ENCODE assay signal across 8 mouse cellular contexts in the genomic region with DNA sequence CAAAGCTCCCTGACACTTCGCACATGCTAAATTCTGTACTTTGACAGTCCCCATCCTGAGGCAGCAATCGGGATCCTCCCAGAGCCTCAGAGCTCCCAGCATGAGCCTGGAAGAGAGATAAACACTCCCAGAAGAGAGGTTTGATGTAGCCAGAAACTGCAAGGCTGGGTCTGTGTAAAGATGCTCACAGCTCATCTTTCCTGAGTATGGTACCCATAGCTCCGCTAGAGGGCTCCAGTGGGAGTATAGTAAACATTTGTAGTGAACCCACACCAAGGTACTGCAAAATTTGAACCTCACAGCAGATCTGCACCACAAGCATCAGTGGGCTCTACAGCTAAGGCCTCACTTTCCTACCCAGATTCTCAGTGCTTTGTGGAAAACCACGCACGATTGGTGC. TPM values are rescaled to one million over a fixed set of nuclear protein-coding genes. Genes with fewer than 3 reads are reported as not detected.
DNase-seq lines count a peak whose midpoint lies in the region; ATAC-seq and TF ChIP-seq lines count a peak whose summit lies in the region.

No protein-coding gene starts in this region.

- H3K4me2 ChIP-seq in liver, postnatal 0 days (ENCODE audit: low read depth, low read length): no peak overlapping the region

- no peak overlapping the region for H3K4me3 ChIP-seq in liver, postnatal 0 days (ENCODE audit: low read depth, low read length)

- TF ChIP-seq CTCF in liver, postnatal 0 days (IDR thresholded peaks at IDR 0.05; ENCODE audit: low read depth): peak; percentile 60

- H3K27me3 ChIP-seq in liver, postnatal 0 days (ENCODE audit: insufficient read depth, low read length): no peaks in the 10 kb centered on the region

- ATAC-seq in cerebellum, adult (ENCODE audit: insufficient number of reproducible peaks, low FRiP score, low TSS enrichment): no peak
- ATAC-seq in liver, postnatal 0 days: no peak
- no peak for ATAC-seq in erythroid progenitor cell, adult 5-6 weeks (replicated peaks; ENCODE audit: low FRiP score, poor library complexity, severe bottlenecking)

- TF ChIP-seq EP300 in liver, postnatal 0 days (IDR thresholded peaks at IDR 0.05; ENCODE audit: low read depth): no peak

- H3K27ac ChIP-seq in liver, postnatal 0 days (ENCODE audit: low read depth): no peak overlapping the region

- intact Hi-C loops in left cerebral cortex, postnatal 25 days (cut with DNase I): no loop called here

- no peaks in the 10 kb centered on the region for H3K36me3 ChIP-seq in liver, postnatal 0 days (replicated peaks; ENCODE audit: insufficient read depth, low read length)

- DNase-seq in cerebellum, postnatal 14 days: peak; percentile 65 to 69
- DNase-seq in left cerebral cortex, postnatal 25 days (ENCODE audit: low spot score in 2 of 2): peak; percentile 32 to 37
- DNase-seq in left cerebral cortex, adult 11 months (ENCODE audit: low spot score): no peak
- peak; percentile 74 for DNase-seq in NIH3T3 (ENCODE audit: low read depth)
- no peak for DNase-seq in liver, postnatal 0 days
- DNase-seq in urinary bladder, postnatal 10 days (ENCODE audit: low spot score): no peak

- H3K9ac ChIP-seq in liver, postnatal 0 days (replicated peaks): no peak overlapping the region

- no peaks in the 10 kb centered on the region for H3K9me3 ChIP-seq in liver, postnatal 0 days (ENCODE audit: low read length)

- WGBS in liver, postnatal 0 days (ENCODE audit: insufficient replicate concordance): 57% methylated on average over 5 of the region's 5 CpGs

- peaks cover 4% of the 10 kb centered on the region; the same call in 1 of the 2 replicates for H3K4me1 ChIP-seq in liver, postnatal 0 days (ENCODE audit: insufficient read depth)

RNA-seq across cellular contexts. Expression of gene Ctbp1, which starts 4.2 kb away (rescaled TPM):
- 100 to 1,000 TPM; 281 to 299 TPM for total RNA-seq in left cerebral cortex, postnatal 25 days (2021)
- 91.1 and 93.8 TPM in 2 replicates for polyA plus RNA-seq in liver, postnatal 0 days (2015; fragmentation: Nextera tagmentation; extraction: Ambion mirVana)
- 195 and 222 TPM in 2 replicates for total RNA-seq in erythroid progenitor cell, adult 5-6 weeks (2015; ENCODE audit: low replicate concordance)
- total RNA-seq in erythroid progenitor cell, adult 5-6 weeks (2017; ENCODE audit: low replicate concordance): 172 and 302 TPM in 2 replicates

RNA-seq across cellular contexts. Expression of gene Maea, which starts 56.4 kb away (rescaled TPM):
- total RNA-seq in left cerebral cortex, postnatal 25 days (2021): 100 to 1,000 TPM in 1 of 2 experiments, 10 to 100 TPM in 1; 90.8 to 100 TPM
- polyA plus RNA-seq in liver, postnatal 0 days (2015; fragmentation: Nextera tagmentation; extraction: Ambion mirVana): 38.0 and 41.5 TPM in 2 replicates
- 19.7 and 33.2 TPM in 2 replicates for total RNA-seq in erythroid progenitor cell, adult 5-6 weeks (2015; ENCODE audit: low replicate concordance)
- total RNA-seq in erythroid progenitor cell, adult 5-6 weeks (2017; ENCODE audit: low replicate concordance): 69.8 and 71.5 TPM in 2 replicates

Comparison
In these comparisons a context has a peak if more than half of its experiments do, and no peak if none do; other contexts are left out.
1. DNase-seq: peak in cerebellum, postnatal 14 days (2 of 2), left cerebral cortex, postnatal 25 days (2 of 2) and NIH3T3 (single experiment); none in left cerebral cortex, adult 11 months (single experiment), liver, postnatal 0 days (single experiment) and urinary bladder, postnatal 10 days (single experiment).